Mouse (Mus musculus) MEL (cell line): ENCODE measurements at regions not wholly inside any gene's neighbourhood (a gene's known extent, or its start where the extent isn't known, plus 50 kb on each side); places are given as distances from the start of the nearest gene placed in this dataset.

Experiments used
- DNase-seq: peaks from one replicate; pipeline ENCODE4 v3.0.0; 2011; ENCODE audit warnings: low read depth, low spot score
- H3K27ac ChIP-seq: 2 replicates; pipeline ENCODE4 v1.5.1; 2012; ENCODE audit warnings: low read depth, mild to moderate bottlenecking, control low read depth, low read length, moderate library complexity; ENCODE audit not compliant: control insufficient read depth
- H3K27me3 ChIP-seq, 2 experiments: fragments of 150-350 bp in 1 of 2; sonication (generic) in 1 of 2; 2 replicates each; pipeline ENCODE4 v1.6.1; 2012; ENCODE audit warnings: low read length in 2 of 2, mild to moderate bottlenecking in 2 of 2, improper control_type of control experiment in 1 of 2, moderate library complexity in 1 of 2; ENCODE audit not compliant: insufficient read depth in 2 of 2, control insufficient read depth in 1 of 2
- H3K36me3 ChIP-seq, 2 experiments: 2 replicates each; pipeline ENCODE4 v1.6.1; 2012 to 2014; ENCODE audit warnings: low read length in 2 of 2, improper control_type of control experiment in 1 of 2, inconsistent platforms in 1 of 2, mild to moderate bottlenecking in 1 of 2; ENCODE audit not compliant: insufficient read depth in 2 of 2, control insufficient read depth in 1 of 2
- H3K4me1 ChIP-seq, 2 experiments: fragments of 150-350 bp in 1 of 2; sonication (generic) in 1 of 2; 2 replicates each; pipeline ENCODE4 v1.6.1; 2012; ENCODE audit warnings: low read length in 2 of 2, improper control_type of control experiment in 1 of 2, mild to moderate bottlenecking in 1 of 2; ENCODE audit not compliant: insufficient read depth in 2 of 2, control insufficient read depth in 1 of 2
- H3K4me3 ChIP-seq, 2 experiments: fragments of 150-350 bp in 1 of 2; sonication (generic) in 1 of 2; 2 replicates each; pipeline ENCODE4 v1.5.1; 2012; ENCODE audit warnings: low read depth in 2 of 2, low read length in 2 of 2, mild to moderate bottlenecking in 2 of 2, moderate library complexity in 2 of 2, control low read depth in 1 of 2, improper control_type of control experiment in 1 of 2; ENCODE audit not compliant: control insufficient read depth in 1 of 2, insufficient read depth in 1 of 2
- H3K79me2 ChIP-seq: 2 replicates; pipeline ENCODE4 v1.6.1; 2012; ENCODE audit warnings: mild to moderate bottlenecking, low read length, moderate library complexity; ENCODE audit not compliant: control insufficient read depth, poor library complexity, insufficient read depth
- H3K9ac ChIP-seq: 2 replicates; pipeline ENCODE4 v1.6.1; 2012; ENCODE audit warnings: low read depth, mild to moderate bottlenecking, control low read depth, low read length, moderate library complexity; ENCODE audit not compliant: control insufficient read depth, poor library complexity, severe bottlenecking
- H3K9me3 ChIP-seq: fragments of 150-350 bp; sonication (generic); replicated peaks from 2 replicates; pipeline ENCODE4 v1.6.1; 2012; ENCODE audit warnings: mild to moderate bottlenecking, low read length, improper control_type of control experiment, moderate library complexity; ENCODE audit not compliant: insufficient read depth
- CHD1 ChIP-seq: IDR thresholded peaks from 2 replicates; pipeline ENCODE4 v1.6.1; 2012; ENCODE audit warnings: low read depth, mild to moderate bottlenecking, inconsistent platforms, low read length, improper control_type of control experiment
- CHD2 ChIP-seq: IDR thresholded peaks from 2 replicates; pipeline ENCODE4 v1.6.1; 2011; ENCODE audit warnings: low read length, improper control_type of control experiment
- E2F4 ChIP-seq: IDR thresholded peaks from 2 replicates; pipeline ENCODE4 v1.6.1; 2011; ENCODE audit warnings: low read depth, low read length, improper control_type of control experiment, borderline replicate concordance
- ELF1 ChIP-seq: IDR thresholded peaks from 2 replicates; pipeline ENCODE4 v1.6.1; 2014; ENCODE audit warnings: low read depth, mild to moderate bottlenecking, inconsistent platforms, low read length, improper control_type of control experiment, moderate library complexity
- EP300 ChIP-seq, 2 experiments: IDR thresholded peaks; 2 replicates each; pipeline ENCODE4 v1.6.1; 2011; ENCODE audit warnings: improper control_type of control experiment in 2 of 2, low read length in 2 of 2, low read depth in 1 of 2, mild to moderate bottlenecking in 1 of 2
- ETS1 ChIP-seq: IDR thresholded peaks from 2 replicates; pipeline ENCODE4 v1.6.1; 2012; ENCODE audit warnings: low read depth, mild to moderate bottlenecking, inconsistent platforms, low read length, improper control_type of control experiment, moderate library complexity
- GATA1 ChIP-seq: IDR thresholded peaks from 2 replicates; pipeline ENCODE4 v1.6.1; 2011; ENCODE audit warnings: low read depth, low read length, improper control_type of control experiment
- JUND ChIP-seq: IDR thresholded peaks from 2 replicates; pipeline ENCODE4 v1.6.1; 2011; ENCODE audit warnings: low read depth, mild to moderate bottlenecking, improper control_type of control experiment, low read length
- KAT2A ChIP-seq: conservative IDR thresholded peaks from 2 replicates; pipeline ENCODE4 v1.6.1; 2012; ENCODE audit warnings: low read depth, low read length, improper control_type of control experiment, inconsistent platforms
- MAX ChIP-seq: IDR thresholded peaks from 2 replicates; pipeline ENCODE4 v1.6.1; 2011; ENCODE audit warnings: low read length, improper control_type of control experiment
- MAZ ChIP-seq: IDR thresholded peaks from 2 replicates; pipeline ENCODE4 v1.6.1; 2012; ENCODE audit warnings: low read depth, mild to moderate bottlenecking, inconsistent platforms, low read length, improper control_type of control experiment
- MXI1 ChIP-seq: IDR thresholded peaks from 2 replicates; pipeline ENCODE4 v1.6.1; 2011; ENCODE audit warnings: mild to moderate bottlenecking, low read depth, low read length, improper control_type of control experiment
- MYB ChIP-seq: IDR thresholded peaks from 2 replicates; pipeline ENCODE4 v1.6.1; 2011; ENCODE audit warnings: mild to moderate bottlenecking, low read depth, low read length, improper control_type of control experiment
- MYC ChIP-seq: IDR thresholded peaks from 2 replicates; pipeline ENCODE4 v1.6.1; 2011; ENCODE audit warnings: low read depth, mild to moderate bottlenecking, low read length, improper control_type of control experiment, moderate library complexity
- NELFE ChIP-seq: IDR thresholded peaks from 2 replicates; pipeline ENCODE4 v1.6.1; 2011; ENCODE audit warnings: low read depth, low read length, improper control_type of control experiment
- NRF1 ChIP-seq: IDR thresholded peaks from 2 replicates; pipeline ENCODE4 v1.6.1; 2014; ENCODE audit warnings: low read depth, mild to moderate bottlenecking, inconsistent platforms, low read length, improper control_type of control experiment, moderate library complexity; ENCODE audit not compliant: poor library complexity, insufficient read depth, severe bottlenecking
- POLR2A ChIP-seq, 2 experiments: IDR thresholded peaks; 2 replicates each; pipeline ENCODE4 v1.6.1; 2011 to 2012; ENCODE audit warnings: low read length in 2 of 2, mild to moderate bottlenecking in 2 of 2, control low read depth in 1 of 2, improper control_type of control experiment in 1 of 2, low read depth in 1 of 2, moderate library complexity in 1 of 2; ENCODE audit not compliant: control insufficient read depth in 1 of 2, insufficient read depth in 1 of 2, poor library complexity in 1 of 2
- RCOR1 ChIP-seq: IDR thresholded peaks from 2 replicates; pipeline ENCODE4 v1.6.1; 2012; ENCODE audit warnings: low read depth, mild to moderate bottlenecking, inconsistent platforms, low read length, improper control_type of control experiment
- SIN3A ChIP-seq: IDR thresholded peaks from 2 replicates; pipeline ENCODE4 v1.6.1; 2012; ENCODE audit warnings: low read length, improper control_type of control experiment, inconsistent platforms
- SMC3 ChIP-seq: IDR thresholded peaks from 2 replicates; pipeline ENCODE4 v1.6.1; 2011; ENCODE audit warnings: low read depth, low read length, improper control_type of control experiment
- TAL1 ChIP-seq: IDR thresholded peaks from 2 replicates; pipeline ENCODE4 v1.6.1; 2012; ENCODE audit warnings: mild to moderate bottlenecking, inconsistent platforms, low read length, moderate library complexity, mixed read lengths
- TBP ChIP-seq: IDR thresholded peaks from 2 replicates; pipeline ENCODE4 v1.8.0; 2011; ENCODE audit warnings: low read depth, low read length, improper control_type of control experiment
- TCF12 ChIP-seq: IDR thresholded peaks from 2 replicates; pipeline ENCODE4 v1.6.1; 2014; ENCODE audit warnings: low read depth, mild to moderate bottlenecking, inconsistent platforms, low read length, improper control_type of control experiment, moderate library complexity
- UBTF ChIP-seq: IDR thresholded peaks from 2 replicates; pipeline ENCODE4 v1.6.1; 2012; ENCODE audit warnings: low read depth, mild to moderate bottlenecking, inconsistent platforms, low read length, improper control_type of control experiment, moderate library complexity, borderline replicate concordance; ENCODE audit not compliant: insufficient read depth
- USF1 ChIP-seq: IDR thresholded peaks from 2 replicates; pipeline ENCODE4 v1.6.1; 2014; ENCODE audit warnings: low read depth, mild to moderate bottlenecking, inconsistent platforms, low read length, improper control_type of control experiment, moderate library complexity
- ZC3H11A ChIP-seq: IDR thresholded peaks from 2 replicates; pipeline ENCODE4 v1.6.1; 2012; ENCODE audit warnings: low read depth, mild to moderate bottlenecking, inconsistent platforms, low read length, improper control_type of control experiment
- ZKSCAN1 ChIP-seq: IDR thresholded peaks from 2 replicates; pipeline ENCODE4 v1.6.1; 2012; ENCODE audit warnings: low read depth, mild to moderate bottlenecking, inconsistent platforms, low read length, improper control_type of control experiment, moderate library complexity

- Histone ChIP-seq H3K9ac (no peak overlapping the region), H3K36me3 (no peaks in the 10 kb centered on the region), H3K27me3 (no peaks in the 10 kb centered on the region), H3K27ac (no peak overlapping the region), H3K4me1 (no peaks in the 10 kb centered on the region), H3K9me3 (no peaks in the 10 kb centered on the region), H3K79me2 (no peaks in the 10 kb centered on the region), H3K4me3 (no peak overlapping the region)
- DNase-seq = no peak
- no peak for TF ChIP-seq CHD1
- no peak for TF ChIP-seq RCOR1
- no peak for TF ChIP-seq TBP
- no peak for TF ChIP-seq MAX
- no peak for TF ChIP-seq UBTF
- no peak for TF ChIP-seq ELF1
- no peak for TF ChIP-seq MYC
Observed at GRCm38 (mm10) chr7:117258557-117258956, 122.2 kb upstream of the Xylt1 start.

GRCm38 (mm10) chr7:117259151-117259550, 121.6 kb upstream of the Xylt1 start:
- Histone ChIP-seq H3K27me3 (no peaks in the 10 kb centered on the region), H3K9ac (no peak overlapping the region), H3K36me3 (no peaks in the 10 kb centered on the region), H3K27ac (no peak overlapping the region), H3K4me3 (no peak overlapping the region), H3K79me2 (no peaks in the 10 kb centered on the region), H3K4me1 (no peaks in the 10 kb centered on the region), H3K9me3 (no peaks in the 10 kb centered on the region)
- TF ChIP-seq JUND (no peak), CHD2 (no peak), TAL1 (no peak)
- no peak for DNase-seq

DNA sequence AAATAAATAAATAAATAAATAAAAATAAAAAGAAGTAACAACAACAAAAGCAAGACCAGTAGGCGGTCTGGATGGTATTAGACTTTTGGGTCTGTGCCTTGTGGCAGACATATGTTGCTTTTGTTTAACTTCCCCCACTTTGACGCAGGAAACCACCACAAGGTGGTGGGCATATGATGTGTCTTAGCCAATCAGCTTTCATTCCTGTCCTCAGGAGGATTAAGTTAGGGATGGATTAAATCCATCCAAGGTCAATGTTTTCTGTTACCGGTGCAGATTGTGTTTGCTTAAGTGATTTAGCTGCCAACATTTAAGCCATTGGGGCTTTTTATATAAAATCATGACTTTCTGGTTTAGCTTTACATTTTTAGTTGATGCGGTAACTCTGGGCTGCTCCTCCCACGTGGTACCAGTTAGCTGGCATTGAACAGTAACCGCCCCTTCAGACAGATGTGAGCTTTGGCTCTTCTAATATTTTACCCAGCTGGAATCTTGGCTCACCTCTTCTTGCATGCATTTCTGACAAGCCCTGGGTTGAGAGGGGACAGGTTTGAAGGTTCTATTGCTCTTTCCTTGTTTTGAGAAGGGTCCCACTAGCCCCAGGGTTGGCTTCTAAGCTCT, 121.0 kb upstream of the Xylt1 start:
- Histone ChIP-seq H3K27me3 (no peaks in the 10 kb centered on the region), H3K27ac (no peak overlapping the region), H3K4me3 (no peak overlapping the region), H3K79me2 (no peaks in the 10 kb centered on the region), H3K36me3 (no peaks in the 10 kb centered on the region), H3K9me3 (no peaks in the 10 kb centered on the region), H3K9ac (no peak overlapping the region), H3K4me1 (no peaks in the 10 kb centered on the region)
- no peak for DNase-seq
- TF ChIP-seq GATA1 (no peak), MXI1 (no peak), NRF1 (no peak), POLR2A (IDR thresholded peaks at IDR 0.05; ENCODE audit: control insufficient read depth in 1 of 2, insufficient read depth in 1 of 2, low read depth in 1 of 2, low read length in 2 of 2, poor library complexity in 1 of 2) (no peak), ETS1 (no peak), SMC3 (no peak), NELFE (no peak), EP300 (IDR thresholded peaks at IDR 0.05; ENCODE audit: low read depth in 1 of 2, low read length in 2 of 2) (no peak), SIN3A (no peak), ZKSCAN1 (no peak), TAL1 (no peak), ZC3H11A (no peak), TCF12 (no peak), E2F4 (no peak), MAZ (no peak), MAX (no peak), USF1 (no peak), KAT2A (no peak), MYB (no peak)
